Mouse (Mus musculus): ENCODE data around the gene Pde6d.
A peak's percentile ranks its signal among the peaks of the same experiment; 100 is the strongest.

DNA sequence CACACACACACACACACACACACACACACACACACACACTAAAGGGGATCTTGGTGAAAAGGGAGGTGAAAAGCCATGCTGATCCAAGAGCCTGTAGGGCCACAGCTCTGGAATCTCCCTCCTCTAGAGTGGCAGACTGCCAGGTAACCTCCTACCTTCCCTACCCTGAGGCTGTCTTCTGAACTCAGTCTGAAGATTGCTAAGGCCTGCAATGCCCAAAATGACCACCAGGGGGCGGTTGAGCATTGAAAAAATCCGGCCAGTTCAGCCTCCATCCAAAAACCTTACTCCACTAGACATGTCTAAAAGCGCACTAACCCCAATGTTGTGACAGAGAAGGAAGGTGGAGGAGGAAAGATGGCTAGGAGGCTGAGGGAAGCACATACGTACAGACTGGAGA lies 80.9 kb downstream of the Pde6d start:
- TF ChIP-seq CTCF (IDR thresholded peaks at IDR 0.05; ENCODE audit: borderline replicate concordance, extremely low read depth, insufficient read depth, insufficient read length) (peak; percentile 98), POLR2A (IDR thresholded peaks at IDR 0.05; ENCODE audit: borderline replicate concordance, extremely low read depth, insufficient read depth, insufficient read length, poor library complexity, severe bottlenecking) (no peak)

Data from brain, embryonic 14.5 days (tissue).